Mouse (Mus musculus) spleen, adult 2 months (tissue): ENCODE measurements around the gene Gpbp1. TPM values are rescaled to one million over a fixed set of nuclear protein-coding genes. Genes with fewer than 3 reads are reported as not detected.

Source experiments
- DNase-seq, 2 experiments: peaks; one replicate each; pipeline versions ENCODE4 v3.0.0 to v3.0.0-alpha.2; 2012 to 2021; ENCODE audit warnings: low spot score in 2 of 2, low read depth in 1 of 2
- H3K27ac ChIP-seq: fragments of 200-500 bp; 2 replicates; pipeline ENCODE4 v1.5.1; 2012; ENCODE audit warnings: low read length, inconsistent platforms; ENCODE audit not compliant: insufficient read depth
- H3K27me3 ChIP-seq: fragments of 200-500 bp; 2 replicates; pipeline ENCODE4 v1.6.1; 2012; ENCODE audit warnings: mild to moderate bottlenecking, moderate library complexity, low read length, inconsistent platforms; ENCODE audit not compliant: control insufficient read depth, insufficient read depth
- H3K36me3 ChIP-seq: fragments of 200-500 bp; 2 replicates; pipeline ENCODE4 v1.6.1; 2012; ENCODE audit warnings: mild to moderate bottlenecking, low read length, inconsistent platforms; ENCODE audit not compliant: control insufficient read depth, insufficient read depth
- H3K4me1 ChIP-seq: fragments of 200-500 bp; 2 replicates; pipeline ENCODE4 v1.6.1; 2011; ENCODE audit warnings: inconsistent platforms; ENCODE audit not compliant: control insufficient read depth, insufficient read depth, insufficient read length
- H3K4me3 ChIP-seq: fragments of 200-500 bp; 2 replicates; pipeline ENCODE4 v1.5.1; 2011; ENCODE audit warnings: mild to moderate bottlenecking, inconsistent platforms; ENCODE audit not compliant: insufficient read depth, insufficient read length; ENCODE audit errors: extremely low read depth
- CTCF ChIP-seq: fragments of 200-500 bp; IDR thresholded peaks from 2 replicates; pipeline ENCODE4 v1.5.1; 2011; ENCODE audit warnings: mild to moderate bottlenecking, inconsistent platforms; ENCODE audit not compliant: insufficient read depth, insufficient read length, insufficient replicate concordance; ENCODE audit errors: extremely low read depth
- POLR2A ChIP-seq: fragments of 200-500 bp; IDR thresholded peaks from 2 replicates; pipeline ENCODE4 v1.6.1; 2011; ENCODE audit warnings: low read depth, low read length, inconsistent platforms
- WGBS: fragments of 180-500 bp; shearing (Covaris S2); methylation state at CpG from one replicate; pipeline ENCODE4 v1.1.7; 2018; 5-methylcytosine and 5-hydroxymethylcytosine counted together
- polyA plus RNA-seq: library from polyadenylated mRNA; depleted of rRNA; stranded (reverse); fragments of >200 nt; gene quantifications from 2 replicates; pipeline ENCODE4 v1.2.3, GENCODE M21; 2012; rRNA removed

Gene Gpbp1
- polyA plus RNA-seq, 1 experiment: 1.7 TPM

DNA sequence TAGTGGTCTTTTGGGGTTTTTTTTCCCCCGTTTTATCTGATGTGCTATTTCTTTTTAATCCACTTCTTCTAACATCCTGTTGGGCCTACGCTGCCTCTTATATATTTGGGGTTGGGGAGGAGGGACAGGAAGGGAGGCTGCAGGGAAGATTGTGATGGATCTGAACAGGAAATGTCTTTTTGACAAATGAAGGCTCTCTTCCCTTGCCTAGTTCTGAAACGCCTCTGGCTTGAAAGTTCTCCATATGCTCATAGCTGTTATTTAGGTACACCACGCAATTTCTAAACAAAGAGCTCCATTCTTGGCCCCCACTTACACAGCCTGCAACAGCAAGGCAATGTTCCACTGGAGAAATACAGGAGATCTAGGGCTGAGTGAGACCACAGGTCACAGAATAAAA, 95.0 kb downstream of the Gpbp1 start:
- no peak for DNase-seq
- TF ChIP-seq CTCF (no peak), POLR2A (no peak)
- 53% methylated on average over 4 of the region's 4 CpGs for WGBS
- Histone ChIP-seq H3K36me3 (no peaks in the 10 kb centered on the region), H3K4me3 (no peak overlapping the region), H3K27ac (no peak overlapping the region), H3K27me3 (no peaks in the 10 kb centered on the region), H3K4me1 (no peaks in the 10 kb centered on the region)

DNA sequence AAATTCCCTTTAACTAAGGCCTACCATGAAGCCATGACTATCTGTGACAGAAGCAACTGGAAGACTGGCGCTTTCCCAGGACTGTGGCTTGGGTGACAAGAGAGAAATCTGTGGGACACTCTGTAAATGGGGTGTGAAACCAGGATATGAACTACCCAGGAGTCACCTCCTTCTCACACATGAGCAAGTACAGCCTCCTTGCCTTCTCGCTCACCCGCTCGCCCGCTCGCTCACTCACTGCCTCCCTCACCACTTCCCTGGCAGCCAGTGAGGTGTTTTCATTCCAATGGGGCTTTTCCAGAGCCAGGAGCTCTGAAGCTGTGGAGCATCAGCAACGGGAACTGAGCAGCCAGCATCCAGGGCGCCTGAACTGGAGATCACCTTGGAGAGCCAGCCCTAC, 95.6 kb downstream of the Gpbp1 start:
- no peak for TF ChIP-seq POLR2A
- TF ChIP-seq CTCF: no peak
- Histone ChIP-seq H3K27me3 (no peaks in the 10 kb centered on the region), H3K4me1 (no peaks in the 10 kb centered on the region), H3K27ac (no peak overlapping the region), H3K4me3 (no peak overlapping the region), H3K36me3 (no peaks in the 10 kb centered on the region)
- DNase-seq: no peak
- 93% methylated on average over 8 of the region's 8 CpGs for WGBS

DNA sequence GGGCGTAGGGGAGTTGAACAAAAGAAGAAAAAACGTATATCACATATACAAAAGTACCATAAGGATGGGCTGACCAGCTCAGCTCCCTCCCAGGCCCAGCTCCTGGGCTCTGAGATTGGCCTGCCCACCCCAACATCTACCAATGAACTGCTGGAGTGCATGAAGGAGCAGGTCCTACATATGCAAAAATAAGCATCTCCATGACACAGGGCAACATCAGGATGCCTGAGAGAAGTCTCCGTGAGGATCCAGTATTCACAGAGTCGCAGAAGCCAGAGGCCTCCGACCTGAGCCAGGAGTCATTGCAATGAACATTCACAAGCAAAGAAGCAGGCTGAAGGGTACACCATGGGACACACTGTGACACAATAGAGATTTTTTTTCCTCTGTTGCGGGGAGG, 96.5 kb downstream of the Gpbp1 start:
- no peaks in the 10 kb centered on the region for H3K27me3 ChIP-seq
- 93% methylated on average over 6 of the region's 6 CpGs for WGBS

DNA sequence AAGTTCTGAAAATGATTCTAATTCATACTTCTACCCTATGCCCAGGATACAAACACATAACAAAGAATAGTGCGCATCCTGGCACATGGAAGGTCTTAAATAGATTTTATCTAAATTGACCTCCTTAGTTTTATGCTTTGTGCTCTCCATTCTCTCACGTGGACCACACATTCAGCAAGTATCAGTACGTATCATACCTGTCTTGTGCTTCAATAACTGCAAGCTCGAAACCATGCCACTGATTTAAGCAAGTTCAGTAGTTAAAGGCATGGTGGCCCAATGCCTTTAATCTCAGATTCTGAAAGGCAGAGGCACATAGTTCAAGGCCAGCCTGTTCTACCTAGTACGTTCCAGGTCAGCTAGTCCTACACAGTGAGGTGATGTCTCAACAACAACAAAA, 98.5 kb downstream of the Gpbp1 start:
- Histone ChIP-seq H3K4me3 (no peak overlapping the region), H3K36me3 (no peaks in the 10 kb centered on the region), H3K27me3 (no peaks in the 10 kb centered on the region), H3K27ac (no peak overlapping the region), H3K4me1 (no peaks in the 10 kb centered on the region)
- no peak for DNase-seq
- 92% methylated on average over 5 of the region's 5 CpGs for WGBS
- no peak for TF ChIP-seq CTCF
- no peak for TF ChIP-seq POLR2A

More for the DNA sequence above, 96.5 kb downstream of the Gpbp1 start:
- Histone ChIP-seq H3K36me3 (no peaks in the 10 kb centered on the region), H3K4me3 (no peak overlapping the region), H3K27ac (no peak overlapping the region), H3K4me1 (no peaks in the 10 kb centered on the region)
- no peak for DNase-seq
- TF ChIP-seq CTCF (no peak), POLR2A (no peak)

DNA sequence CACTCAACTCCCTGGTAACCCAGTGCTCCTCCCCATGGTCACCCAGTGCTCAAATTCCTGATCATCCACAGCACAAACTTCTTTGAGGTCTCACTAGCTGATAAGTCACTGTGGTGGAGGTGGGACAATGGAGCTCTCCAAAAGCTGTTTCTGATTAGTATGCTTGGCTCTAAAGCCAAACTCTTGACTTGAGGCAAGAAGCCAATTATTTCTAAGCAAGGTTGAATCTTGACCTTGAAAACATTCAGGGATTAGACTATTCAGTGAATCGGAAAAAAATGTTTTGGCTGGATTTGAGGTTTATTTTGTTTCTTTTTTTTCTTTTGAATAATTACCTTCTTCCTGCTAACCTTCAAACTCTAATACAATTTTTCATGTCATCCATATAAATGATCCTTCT, 98.9 kb downstream of the Gpbp1 start:
- TF ChIP-seq POLR2A (no peak), CTCF (no peak)
- Histone ChIP-seq H3K4me3 (no peak overlapping the region), H3K27me3 (no peaks in the 10 kb centered on the region), H3K4me1 (no peaks in the 10 kb centered on the region), H3K36me3 (no peaks in the 10 kb centered on the region), H3K27ac (no peak overlapping the region)
- 84% methylated on average over 1 of the region's 1 CpGs for WGBS
- no peak for DNase-seq

DNA sequence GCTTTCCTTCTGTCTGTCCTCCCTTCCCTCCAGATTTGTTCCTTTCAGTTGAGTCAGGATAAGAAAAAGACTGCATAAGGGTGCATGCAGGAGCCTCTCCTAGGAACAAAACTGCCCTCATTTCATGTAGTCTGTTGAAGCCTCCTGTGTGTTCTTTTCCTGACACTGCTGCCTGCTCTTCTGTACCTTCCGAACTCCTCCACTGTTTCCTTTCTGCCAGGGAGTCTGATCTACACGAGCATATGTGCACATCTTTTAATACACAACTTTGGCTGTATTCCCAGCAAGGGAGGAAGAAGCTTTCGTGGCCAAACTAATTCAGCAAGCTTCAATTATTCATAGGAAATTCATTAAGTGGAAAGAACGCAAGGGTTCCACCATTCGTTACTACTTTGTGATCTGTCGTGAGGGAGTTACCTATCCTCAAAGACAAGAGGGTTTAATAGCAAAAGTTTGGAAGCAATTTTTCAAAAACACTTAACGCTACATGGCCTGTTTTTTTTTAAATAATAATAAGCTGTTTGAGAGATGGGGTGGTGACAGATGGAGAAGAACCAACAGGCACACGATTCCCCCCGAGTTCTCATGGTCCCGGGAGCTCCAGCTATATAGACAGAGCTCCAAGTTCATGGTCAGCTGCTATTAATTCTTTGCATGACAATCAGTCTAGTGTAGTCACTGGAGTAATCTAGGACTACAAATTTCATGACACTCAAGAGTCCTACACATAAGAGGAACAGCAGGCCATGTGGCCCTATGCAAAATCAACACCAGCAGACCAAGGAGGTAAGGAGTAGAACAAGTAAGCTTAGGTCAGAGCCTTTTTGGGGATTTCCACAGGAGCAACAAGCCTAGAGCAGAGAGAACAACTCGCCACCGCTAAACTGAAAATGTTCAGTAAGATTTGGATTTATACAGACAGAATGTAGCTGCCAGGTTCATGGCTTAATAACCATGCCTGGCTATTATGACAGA, 105.6 kb downstream of the Gpbp1 start:
- 87% methylated on average over 12 of the region's 12 CpGs for WGBS
- Histone ChIP-seq H3K27ac (no peak overlapping the region), H3K4me3 (no peak overlapping the region), H3K36me3 (no peaks in the 10 kb centered on the region), H3K4me1 (no peaks in the 10 kb centered on the region), H3K27me3 (no peaks in the 10 kb centered on the region)
- TF ChIP-seq POLR2A (no peak), CTCF (no peak)
- DNase-seq: no peak

Other genes starting within 250 kb of the Gpbp1 start
- gene Actbl2, start 235.1 kb downstream of the Gpbp1 start, polyA plus RNA-seq: not detected in 2 replicates
- not detected in 2 replicates for gene Gm49496, start 59.8 kb upstream of the Gpbp1 start, polyA plus RNA-seq
- gene Gm10198, start 102.7 kb upstream of the Gpbp1 start, polyA plus RNA-seq: not detected in 2 replicates
- gene Mier3, start 190.9 kb upstream of the Gpbp1 start, polyA plus RNA-seq: 3.0 and 3.5 TPM in 2 replicates